In genomic region chr8:93810859-93811602, GRCm38 (mm10) we compare ENCODE assay signal across 8 mouse cellular contexts. TPM values are rescaled to one million over a fixed set of nuclear protein-coding genes. Genes with fewer than 3 reads are reported as not detected.
A peak's percentile ranks its signal among the peaks of the same experiment; 100 is the strongest.
DNase-seq lines count a peak whose midpoint lies in the region; ATAC-seq and TF ChIP-seq lines count a peak whose summit lies in the region.

No protein-coding gene starts in this region.

- peak overlapping the region; percentile 95 for H3K9ac ChIP-seq in forebrain, embryonic 16.5 days (replicated peaks; ENCODE audit: low read depth, low read length)
- no peak overlapping the region for H3K9ac ChIP-seq in liver, postnatal 0 days (replicated peaks)

- H3K4me3 ChIP-seq in megakaryocyte, embryonic 14.5 days (replicated peaks), result peak overlapping the region; percentile 90
- H3K4me3 ChIP-seq in forebrain, embryonic 16.5 days (replicated peaks; ENCODE audit: low read length), result peak overlapping the region; percentile 93
- peak overlapping the region; percentile 54 for H3K4me3 ChIP-seq in liver, postnatal 0 days (ENCODE audit: low read depth, low read length)

- ATAC-seq in megakaryocyte, adult 5-6 weeks (ENCODE audit: poor library complexity, severe bottlenecking), result no peak
- peak; percentile 20 for ATAC-seq in forebrain, embryonic 16.5 days
- no peak for ATAC-seq in liver, postnatal 0 days
- no peak for ATAC-seq in activated CD4-positive, CD25-positive, alpha-beta regulatory T cell, adult 4 months

- no peak for TF ChIP-seq EP300 in liver, postnatal 0 days (IDR thresholded peaks at IDR 0.05; ENCODE audit: low read depth)

- peaks cover 7% of the 10 kb centered on the region for H3K9me3 ChIP-seq in megakaryocyte, embryonic 14.5 days
- H3K9me3 ChIP-seq in forebrain, embryonic 16.5 days (ENCODE audit: control insufficient read depth, low read length), result no peaks in the 10 kb centered on the region
- no peaks in the 10 kb centered on the region for H3K9me3 ChIP-seq in liver, postnatal 0 days (ENCODE audit: low read length)

- H3K27me3 ChIP-seq in megakaryocyte, embryonic 14.5 days (replicated peaks), result peaks cover 72% of the 10 kb centered on the region
- H3K27me3 ChIP-seq in forebrain, embryonic 16.5 days (replicated peaks; ENCODE audit: control insufficient read depth, insufficient read depth, low read length), result no peaks in the 10 kb centered on the region
- H3K27me3 ChIP-seq in liver, postnatal 0 days (ENCODE audit: insufficient read depth, low read length), result peaks cover 55% of the 10 kb centered on the region

- TF ChIP-seq CTCF in liver, postnatal 0 days (IDR thresholded peaks at IDR 0.05; ENCODE audit: low read depth), result no peak

- no peaks in the 10 kb centered on the region for H3K36me3 ChIP-seq in megakaryocyte, embryonic 14.5 days (replicated peaks; ENCODE audit: low read length)
- no peaks in the 10 kb centered on the region for H3K36me3 ChIP-seq in forebrain, embryonic 16.5 days (ENCODE audit: control insufficient read depth, insufficient read depth)
- no peaks in the 10 kb centered on the region for H3K36me3 ChIP-seq in liver, postnatal 0 days (replicated peaks; ENCODE audit: insufficient read depth, low read length)

- DNase-seq in adrenal gland, postnatal 14 days, result peak; percentile 11
- DNase-seq in adrenal gland, postnatal 36 days, result no peak
- DNase-seq in liver, postnatal 0 days, result no peak
- DNase-seq in gastrocnemius, adult 18-20 months (ENCODE audit: low spot score), result no peak

- under 1% methylated on average over 45 of the region's 53 CpGs for WGBS in forebrain, embryonic 16.5 days
- 1% methylated on average over 48 of the region's 53 CpGs for WGBS in liver, postnatal 0 days (ENCODE audit: insufficient replicate concordance)

- peak overlapping the region; percentile 98 for H3K27ac ChIP-seq in forebrain, embryonic 16.5 days (ENCODE audit: low read length)
- no peak overlapping the region for H3K27ac ChIP-seq in liver, postnatal 0 days (ENCODE audit: low read depth)

- peaks cover 29% of the 10 kb centered on the region for H3K4me1 ChIP-seq in megakaryocyte, embryonic 14.5 days
- H3K4me1 ChIP-seq in forebrain, embryonic 16.5 days (replicated peaks; ENCODE audit: control insufficient read depth, insufficient read depth, low read length), result peaks cover 28% of the 10 kb centered on the region
- peaks cover 9% of the 10 kb centered on the region; the same call in 1 of the 2 replicates for H3K4me1 ChIP-seq in liver, postnatal 0 days (ENCODE audit: insufficient read depth)

- H3K4me2 ChIP-seq in forebrain, embryonic 16.5 days (ENCODE audit: low read length), result peak overlapping the region; percentile 89
- peak overlapping the region; percentile 89 for H3K4me2 ChIP-seq in liver, postnatal 0 days (ENCODE audit: low read depth, low read length)

RNA-seq across cellular contexts. Expression of gene Gnao1, which starts 1.3 kb away (rescaled TPM):
- total RNA-seq in adrenal gland, postnatal 14 days (2021), result 39.3 and 44.6 TPM in 2 replicates
- total RNA-seq in adrenal gland, postnatal 36 days (2021), result 10 to 100 TPM; 24.6 to 27.8 TPM
- polyA plus RNA-seq in megakaryocyte, embryonic 14.5 days (2012; ENCODE audit: insufficient read depth, low replicate concordance), result not detected in 2 replicates
- 0.41 TPM in 1 of 2 replicates, not detected in the other for total RNA-seq in megakaryocyte, adult 5-6 weeks (2015)
- total RNA-seq in megakaryocyte, adult 5-6 weeks (2017), result not detected in 2 replicates
- 174 and 187 TPM in 2 replicates for polyA plus RNA-seq in forebrain, embryonic 16.5 days (2015; fragmentation: Nextera tagmentation; extraction: Ambion mirVana)
- 0.08 and 0.34 TPM in 2 replicates for polyA plus RNA-seq in liver, postnatal 0 days (2015; fragmentation: Nextera tagmentation; extraction: Ambion mirVana)
- polyA plus RNA-seq in activated CD4-positive, CD25-positive, alpha-beta regulatory T cell, adult 4 months (2017; shearing (Covaris generic)), result 1 to 10 TPM in 1 of 2 experiments, not detected in 1; 1.0 TPM
- total RNA-seq in gastrocnemius, adult 18-20 months (2021), result 1 to 10 TPM; 5.3 to 6.8 TPM

Comparison
In these comparisons a context has a peak if more than half of its experiments do, and no peak if none do; other contexts are left out.
1. RNA of gene Gnao1, which starts 1.3 kb away (total RNA-seq): 39.3 to 44.6 TPM in adrenal gland, postnatal 14 days, 24.6 to 27.8 TPM in adrenal gland, postnatal 36 days and 5.3 to 6.8 TPM in gastrocnemius, adult 18-20 months; 0.41 TPM in megakaryocyte, adult 5-6 weeks; every median in the first group is over 4 times any median in the second.
2. Peak in every context shown above with its lines, with median percentiles within 50 percentile points of each other: H3K4me3 ChIP-seq.